Mouse (Mus musculus) heart, embryonic 15.5 days (tissue): Measurements from ENCODE around the gene Six3. TPM values are rescaled to one million over a fixed set of nuclear protein-coding genes. Genes with fewer than 3 reads are reported as not detected.
A peak's percentile ranks its signal among the peaks of the same experiment; 100 is the strongest.

Experiments
- ATAC-seq: fragments of 200-750 bp; cut with Nextera tagmentation; replicated peaks from 2 replicates; pipeline ENCODE4 v1.8.0; 2017; ENCODE audit warnings: low read depth, moderate TSS enrichment; ENCODE audit not compliant: insufficient number of reproducible peaks, insufficient read depth, low FRiP score
- H3K27ac ChIP-seq: fragments of 300-500 bp; sonication (generic); 2 replicates; pipeline ENCODE4 v1.5.1; 2015; ENCODE audit warnings: mild to moderate bottlenecking, inconsistent platforms
- H3K27me3 ChIP-seq: fragments of 300-500 bp; sonication (generic); 2 replicates; pipeline ENCODE4 v1.6.1; 2015; ENCODE audit warnings: inconsistent platforms
- H3K36me3 ChIP-seq: fragments of 300-500 bp; sonication (generic); 2 replicates; pipeline ENCODE4 v1.6.1; 2015; ENCODE audit warnings: mild to moderate bottlenecking, inconsistent platforms
- H3K4me1 ChIP-seq: fragments of 300-500 bp; sonication (generic); replicated peaks from 2 replicates; pipeline ENCODE4 v1.6.1; 2015; ENCODE audit warnings: inconsistent platforms
- H3K4me2 ChIP-seq: fragments of 300-500 bp; sonication (generic); 2 replicates; pipeline ENCODE4 v1.6.1; 2015; ENCODE audit warnings: inconsistent platforms, mild to moderate bottlenecking, moderate library complexity
- H3K4me3 ChIP-seq: fragments of 300-500 bp; sonication (generic); 2 replicates; pipeline ENCODE4 v1.5.1; 2015; ENCODE audit warnings: mild to moderate bottlenecking, inconsistent platforms
- H3K9ac ChIP-seq: fragments of 300-500 bp; sonication (generic); 2 replicates; pipeline ENCODE4 v1.6.1; 2015; ENCODE audit warnings: mild to moderate bottlenecking, inconsistent platforms
- H3K9me3 ChIP-seq: fragments of 300-500 bp; sonication (generic); replicated peaks from 2 replicates; pipeline ENCODE4 v1.6.1; 2016; ENCODE audit warnings: inconsistent platforms
- WGBS: fragments of 180-500 bp; shearing (Covaris S2); methylation state at CpG from one replicate; pipeline ENCODE4 v1.1.7; 2015; ENCODE audit warnings: mixed read lengths; 5-methylcytosine and 5-hydroxymethylcytosine counted together
- polyA plus RNA-seq: library from polyadenylated mRNA; unstranded; fragments of >200 nt; fragmentation: Nextera tagmentation; extraction: Ambion mirVana; gene quantifications from 2 replicates; pipeline ENCODE4 v1.2.1, GENCODE M21; 2015

The Six3 gene
- polyA plus RNA-seq, 1 experiment from 2014 or later: not detected

DNA sequence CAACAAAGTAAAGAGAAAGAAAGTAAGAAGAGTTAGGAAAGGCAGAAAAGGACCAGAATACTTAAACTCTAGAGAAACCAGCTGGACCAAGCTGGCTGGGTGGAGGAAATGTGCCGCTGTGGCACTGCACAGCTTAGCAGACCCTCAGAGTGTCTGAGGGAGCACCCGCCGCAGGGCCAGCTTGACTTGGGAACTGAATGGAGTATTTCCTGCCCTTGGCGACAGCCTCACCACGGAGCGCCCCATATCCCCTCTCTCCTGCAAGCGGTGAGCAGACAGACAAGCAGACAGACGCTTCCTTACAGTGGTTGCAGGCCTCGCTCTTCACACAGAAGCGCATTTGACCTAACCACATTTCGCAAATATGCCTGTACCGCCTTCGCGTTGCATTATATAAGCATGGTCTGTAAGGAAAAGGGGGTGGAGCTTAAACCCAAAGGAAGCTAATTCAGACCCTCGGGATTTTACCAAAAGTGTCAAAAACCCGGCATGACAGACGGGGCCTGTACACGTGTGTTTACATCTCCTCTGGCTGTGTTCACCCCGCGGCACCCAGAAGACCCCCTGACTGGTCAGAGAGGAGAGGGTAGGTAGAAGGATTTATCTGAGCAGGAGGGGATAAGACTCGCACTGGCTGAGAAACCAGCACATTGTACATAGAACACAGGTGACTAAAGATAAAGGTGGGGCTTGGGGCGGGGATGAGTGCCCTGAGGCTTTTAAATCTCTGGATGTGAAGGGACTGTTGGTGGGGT, 17.1 kb downstream of the Six3 start:
- no peak overlapping the region for H3K4me2 ChIP-seq

DNA sequence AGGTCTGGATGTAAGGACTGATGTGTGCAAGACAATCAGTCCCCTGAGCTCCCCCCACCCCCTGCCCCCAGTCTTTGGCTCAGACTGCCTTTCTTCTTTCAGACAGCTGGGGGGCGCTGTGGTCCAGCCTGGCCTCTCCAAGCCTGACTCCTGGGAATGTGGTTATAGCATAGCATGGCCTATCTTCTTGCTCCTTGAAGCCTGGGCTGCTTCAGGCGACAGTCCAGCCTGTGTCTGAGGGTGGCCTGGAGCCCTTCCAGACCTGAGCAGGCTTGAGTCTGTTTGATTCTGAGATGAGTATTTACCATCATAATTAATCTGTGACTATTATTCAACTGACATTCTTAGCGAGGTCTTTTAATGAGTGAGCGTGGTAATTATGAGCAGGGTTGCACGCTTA, 17.7 kb downstream of the Six3 start:
- Histone ChIP-seq H3K9ac (no peak overlapping the region), H3K27ac (no peak overlapping the region), H3K27me3 (peaks cover 85% of the 10 kb centered on the region), H3K9me3 (no peaks in the 10 kb centered on the region), H3K36me3 (no peaks in the 10 kb centered on the region), H3K4me1 (no peaks in the 10 kb centered on the region), H3K4me2 (no peak overlapping the region), H3K4me3 (no peak overlapping the region)
- 55% methylated on average over 5 of the region's 5 CpGs for WGBS
- ATAC-seq: no peak

More for the DNA sequence above, 17.1 kb downstream of the Six3 start:
- no peak overlapping the region for H3K9ac ChIP-seq
- no peak for ATAC-seq
- H3K27ac ChIP-seq: no peak overlapping the region
- H3K36me3 ChIP-seq: no peaks in the 10 kb centered on the region
- H3K27me3 ChIP-seq: peaks cover 91% of the 10 kb centered on the region
- H3K4me1 ChIP-seq: no peaks in the 10 kb centered on the region
- no peak overlapping the region for H3K4me3 ChIP-seq
- 39% methylated on average over 22 of the region's 22 CpGs for WGBS
- no peaks in the 10 kb centered on the region for H3K9me3 ChIP-seq

DNA sequence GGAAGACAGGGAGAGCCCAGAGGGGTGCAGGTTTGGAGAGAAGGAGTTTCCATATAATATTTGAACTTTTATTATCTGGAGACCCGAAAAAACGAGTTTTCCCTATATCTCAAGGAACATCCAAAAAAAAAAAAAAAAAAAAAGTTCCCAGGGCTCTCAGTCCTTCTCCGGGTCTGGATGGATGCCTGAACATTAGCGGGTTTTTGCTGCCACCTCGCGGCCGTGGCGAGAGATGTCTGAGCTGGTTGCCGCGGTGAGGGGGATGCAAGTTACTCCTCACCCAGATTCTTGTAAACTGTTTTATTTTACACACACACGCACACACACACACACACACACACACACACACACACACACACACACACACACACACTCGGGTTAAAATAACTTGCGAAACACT, 20.2 kb downstream of the Six3 start:
- 2% methylated on average over 13 of the region's 13 CpGs for WGBS
- Histone ChIP-seq H3K9ac (no peak overlapping the region), H3K27me3 (peaks cover 71% of the 10 kb centered on the region), H3K36me3 (no peaks in the 10 kb centered on the region), H3K27ac (no peak overlapping the region), H3K4me3 (no peak overlapping the region), H3K4me1 (no peaks in the 10 kb centered on the region), H3K4me2 (no peak overlapping the region), H3K9me3 (no peaks in the 10 kb centered on the region)
- ATAC-seq: no peak

DNA sequence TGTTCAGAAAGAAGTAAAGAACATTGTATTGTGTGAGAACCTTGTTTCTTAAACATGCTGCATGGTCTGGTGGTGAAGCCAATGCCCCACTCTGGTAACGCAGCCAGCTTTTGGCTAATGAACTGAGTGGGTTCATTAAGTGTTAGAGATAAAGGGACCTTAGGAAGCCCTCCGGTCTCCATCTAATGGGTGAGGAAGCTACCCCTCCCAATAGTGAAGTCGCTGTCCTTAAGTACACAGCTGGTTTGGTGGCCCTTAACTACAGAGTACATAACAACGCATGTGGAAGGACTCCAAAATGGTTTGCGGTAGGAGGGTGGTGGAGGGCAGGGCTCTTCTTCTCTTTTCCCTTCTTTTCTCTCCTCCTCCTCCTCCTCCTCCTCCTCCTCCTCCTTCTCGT, 24.5 kb downstream of the Six3 start:
- Histone ChIP-seq H3K9ac (no peak overlapping the region), H3K4me1 (no peaks in the 10 kb centered on the region), H3K27ac (no peak overlapping the region), H3K4me3 (no peak overlapping the region), H3K27me3 (peaks cover 65% of the 10 kb centered on the region), H3K9me3 (no peaks in the 10 kb centered on the region), H3K4me2 (no peak overlapping the region), H3K36me3 (no peaks in the 10 kb centered on the region)
- 50% methylated on average over 6 of the region's 6 CpGs for WGBS
- ATAC-seq: no peak

DNA sequence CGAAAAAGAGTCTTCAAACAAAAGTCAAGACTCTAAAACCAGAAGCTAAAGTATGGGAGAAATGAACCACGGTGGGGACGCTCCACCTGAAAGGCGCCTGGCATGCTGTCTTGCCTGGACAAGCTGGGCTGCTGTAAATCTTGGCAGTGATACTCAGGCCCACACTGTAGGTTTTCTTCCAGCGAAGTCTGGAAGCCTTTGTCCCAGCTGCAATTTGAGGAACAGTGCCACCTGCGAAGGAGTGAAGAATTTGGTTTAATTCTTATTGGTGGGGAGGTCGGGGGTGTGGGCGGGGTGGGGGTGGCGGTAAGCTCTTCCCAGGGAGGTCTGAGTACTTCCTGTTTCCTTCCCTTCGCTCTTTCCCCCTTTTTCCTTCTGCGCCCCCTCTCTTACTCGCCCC, 31.9 kb downstream of the Six3 start:
- ATAC-seq: no peak
- 19% methylated on average over 9 of the region's 12 CpGs for WGBS
- H3K27me3 ChIP-seq: peaks cover 78% of the 10 kb centered on the region
- H3K4me2 ChIP-seq: peak overlapping the region; percentile 59
- no peak overlapping the region for H3K9ac ChIP-seq
- H3K9me3 ChIP-seq: no peaks in the 10 kb centered on the region
- H3K36me3 ChIP-seq: no peaks in the 10 kb centered on the region
- peaks cover 7% of the 10 kb centered on the region for H3K4me1 ChIP-seq
- no peak overlapping the region for H3K27ac ChIP-seq
- peak overlapping the region; percentile 33 for H3K4me3 ChIP-seq

DNA sequence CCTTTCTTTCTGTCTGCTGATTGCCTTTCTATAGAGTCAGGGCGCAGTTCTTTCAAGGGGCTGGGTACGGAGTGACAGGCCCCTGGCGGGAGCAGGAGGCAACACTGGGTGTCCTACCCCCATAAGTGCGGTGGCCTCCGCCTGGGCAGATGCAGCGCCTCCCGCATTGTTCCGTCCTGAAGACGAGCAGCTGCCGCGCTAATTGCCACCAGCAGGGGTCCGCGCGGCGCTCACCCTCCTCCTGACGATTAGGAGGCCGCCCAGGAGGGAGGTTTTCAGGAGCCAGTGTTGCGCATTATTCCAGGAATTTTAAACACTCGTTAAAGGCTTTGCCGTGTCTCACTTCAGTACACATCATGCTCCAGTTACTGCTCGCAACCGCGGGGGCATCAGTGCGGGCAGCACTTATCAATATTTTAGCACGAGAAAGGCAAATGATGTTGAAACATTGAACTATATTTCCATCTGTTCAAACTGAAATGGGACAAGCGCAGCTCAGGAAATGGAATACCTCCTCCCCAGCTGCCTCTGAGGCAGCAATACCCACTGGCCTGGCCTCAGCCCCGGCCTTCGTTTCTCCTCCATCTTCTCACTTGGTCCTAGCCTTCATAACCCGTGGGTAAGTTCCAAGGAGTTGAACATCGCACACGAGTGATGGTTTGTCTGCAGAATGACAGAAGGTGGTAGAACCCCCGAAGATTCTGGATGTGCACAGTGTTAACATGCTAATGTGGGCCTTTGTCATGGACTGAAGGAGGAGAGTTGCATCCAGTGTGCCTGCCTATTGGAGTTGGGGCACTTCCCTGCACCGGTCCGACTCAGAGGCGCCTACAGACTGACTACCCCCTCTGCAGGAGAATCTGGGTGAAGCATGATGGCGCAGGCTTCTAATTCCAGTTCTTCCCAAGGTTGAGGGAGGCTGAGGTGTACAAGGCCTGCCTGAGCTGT, 32.6 kb downstream of the Six3 start:
- no peak overlapping the region for H3K27ac ChIP-seq
- H3K27me3 ChIP-seq: peaks cover 75% of the 10 kb centered on the region
- H3K9ac ChIP-seq: no peak overlapping the region

DNA sequence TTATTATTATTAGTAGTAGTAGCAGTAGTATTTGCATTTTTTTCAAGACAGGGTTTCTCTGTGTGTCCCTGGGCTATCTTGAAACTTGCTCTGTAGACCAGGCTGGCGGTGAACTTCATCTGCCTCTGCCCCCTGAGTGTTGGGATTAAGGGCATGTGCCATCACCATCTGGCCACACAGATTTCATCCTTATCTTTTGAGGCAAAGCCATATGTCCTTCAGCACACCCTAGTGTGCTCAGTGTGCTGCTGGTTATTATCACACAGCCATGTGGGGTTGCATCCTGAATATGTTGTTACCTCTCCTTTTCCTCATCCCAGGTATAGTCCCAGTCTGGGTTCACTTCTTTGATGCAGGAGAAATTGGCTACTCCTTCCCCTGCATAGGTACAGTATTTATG, 46.6 kb downstream of the Six3 start:
- ATAC-seq: no peak

More for the DNA sequence above, 32.6 kb downstream of the Six3 start:
- Histone ChIP-seq H3K4me2 (peak overlapping the region; percentile 59), H3K4me1 (peaks cover 7% of the 10 kb centered on the region), H3K4me3 (peak overlapping the region; percentile 33), H3K9me3 (no peaks in the 10 kb centered on the region), H3K36me3 (no peaks in the 10 kb centered on the region)
- 3% methylated on average over 36 of the region's 36 CpGs for WGBS
- ATAC-seq: peak; percentile 59

DNA sequence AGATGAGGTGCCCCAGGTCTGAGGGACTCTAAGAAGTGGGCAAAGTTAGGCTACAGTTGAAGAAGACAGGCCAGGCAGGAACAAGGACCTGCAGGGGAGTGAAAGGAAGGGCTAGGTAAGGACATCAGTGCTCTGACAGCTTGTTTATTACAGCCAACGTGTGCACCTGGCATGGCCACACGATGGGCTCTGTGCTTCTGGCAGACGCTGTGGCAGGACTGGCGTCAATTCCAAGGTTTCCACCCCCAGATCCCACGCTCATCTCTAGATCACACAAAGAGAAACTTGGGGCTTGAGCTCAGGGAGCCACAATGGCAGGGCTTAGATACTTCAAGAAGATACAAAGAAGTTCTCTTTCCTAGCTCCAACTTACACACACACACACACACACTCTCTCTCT, 48.1 kb downstream of the Six3 start:
- H3K27ac ChIP-seq: no peak overlapping the region
- no peaks in the 10 kb centered on the region for H3K9me3 ChIP-seq
- H3K9ac ChIP-seq: no peak overlapping the region
- ATAC-seq: no peak
- H3K27me3 ChIP-seq: peaks cover 62% of the 10 kb centered on the region
- H3K36me3 ChIP-seq: no peaks in the 10 kb centered on the region
- H3K4me1 ChIP-seq: no peaks in the 10 kb centered on the region; the same call in 1 of the 2 replicates
- WGBS: 56% methylated on average over 5 of the region's 5 CpGs
- no peak overlapping the region for H3K4me2 ChIP-seq
- no peak overlapping the region for H3K4me3 ChIP-seq

More for the DNA sequence above, 46.6 kb downstream of the Six3 start:
- Histone ChIP-seq H3K9ac (no peak overlapping the region), H3K27ac (no peak overlapping the region), H3K4me2 (no peak overlapping the region), H3K9me3 (no peaks in the 10 kb centered on the region), H3K4me1 (no peaks in the 10 kb centered on the region; the same call in 1 of the 2 replicates), H3K36me3 (no peaks in the 10 kb centered on the region), H3K4me3 (no peak overlapping the region), H3K27me3 (peaks cover 54% of the 10 kb centered on the region)
- 59% methylated on average over 1 of the region's 1 CpGs for WGBS

DNA sequence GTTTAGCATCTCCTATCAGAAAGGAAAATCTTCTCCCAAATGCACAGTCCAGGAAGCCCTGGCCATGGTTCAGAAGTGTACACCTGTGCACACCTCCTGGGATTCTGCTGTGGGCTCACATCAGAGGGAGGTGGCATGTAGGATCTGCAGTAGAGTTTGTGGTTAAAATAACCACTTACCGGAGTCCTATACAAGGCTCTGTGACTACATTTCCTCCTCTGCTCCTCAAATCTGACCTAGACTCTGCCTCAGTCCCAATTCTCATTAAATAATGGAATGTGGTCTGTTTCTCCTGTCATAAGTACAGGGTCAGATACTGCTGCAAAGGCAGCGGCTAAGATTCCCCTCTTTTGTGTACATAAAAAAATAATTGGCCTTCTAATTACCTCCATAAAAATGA, 50.8 kb downstream of the Six3 start:
- Histone ChIP-seq H3K4me3 (peak overlapping the region; percentile 34; the same call in 1 of the 2 replicates), H3K9me3 (no peaks in the 10 kb centered on the region), H3K9ac (no peak overlapping the region), H3K27ac (no peak overlapping the region), H3K27me3 (peaks cover 59% of the 10 kb centered on the region), H3K36me3 (no peaks in the 10 kb centered on the region), H3K4me1 (no peaks in the 10 kb centered on the region; the same call in 1 of the 2 replicates), H3K4me2 (peak overlapping the region; percentile 59; the same call in 1 of the 2 replicates)
- 38% methylated on average over 2 of the region's 2 CpGs for WGBS
- no peak for ATAC-seq

DNA sequence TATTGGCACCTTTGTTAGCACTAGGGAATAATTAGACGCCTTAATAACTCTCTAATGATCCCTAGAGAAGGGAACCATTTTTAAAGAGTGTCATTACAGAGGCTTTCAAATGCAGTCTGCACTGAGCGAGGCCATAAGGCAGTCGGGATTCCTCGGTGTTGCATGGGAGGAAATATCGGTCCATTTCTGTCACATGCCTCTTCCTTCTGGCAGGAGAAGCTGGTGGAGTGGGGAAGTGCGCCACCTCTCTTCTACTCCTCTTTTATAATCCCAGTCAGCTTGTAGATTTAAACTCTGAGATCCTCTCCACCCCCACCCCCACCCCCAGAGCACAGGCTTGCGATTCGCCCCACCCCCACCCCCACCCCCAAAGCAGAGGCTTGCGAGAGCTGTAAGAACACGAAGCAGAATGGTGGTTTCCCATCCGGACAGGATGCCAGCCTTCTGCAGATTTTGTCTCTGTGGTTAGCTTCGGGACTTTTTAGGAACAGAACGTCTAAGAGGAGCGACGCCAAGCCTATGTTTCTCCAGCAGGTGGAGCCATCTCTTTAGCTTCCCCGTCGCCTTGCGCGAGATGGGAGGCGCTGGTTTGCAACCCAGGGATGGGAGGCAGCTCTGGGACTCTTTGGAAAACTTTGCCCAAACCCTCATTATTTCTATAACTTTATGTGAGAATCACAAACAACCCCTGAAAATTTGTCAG, 51.4 kb downstream of the Six3 start:
- Histone ChIP-seq H3K27me3 (peaks cover 62% of the 10 kb centered on the region), H3K36me3 (no peaks in the 10 kb centered on the region), H3K4me2 (peak overlapping the region; percentile 59), H3K27ac (no peak overlapping the region), H3K9me3 (no peaks in the 10 kb centered on the region), H3K4me1 (no peaks in the 10 kb centered on the region; the same call in 1 of the 2 replicates), H3K9ac (no peak overlapping the region), H3K4me3 (peak overlapping the region; percentile 34)
- WGBS: 3% methylated on average over 20 of the region's 20 CpGs
- ATAC-seq: 0 out of 2 replicates have a peak, but pooled peaks have one; percentile 58
